Mouse (Mus musculus): ENCODE data around the gene Baiap2. TPM values are rescaled to one million over a fixed set of nuclear protein-coding genes. Genes with fewer than 3 reads are reported as not detected.

Baiap2 gene
- total and polyA plus RNA-seq, 2 experiments: 11.6 to 45.6 TPM

DNA sequence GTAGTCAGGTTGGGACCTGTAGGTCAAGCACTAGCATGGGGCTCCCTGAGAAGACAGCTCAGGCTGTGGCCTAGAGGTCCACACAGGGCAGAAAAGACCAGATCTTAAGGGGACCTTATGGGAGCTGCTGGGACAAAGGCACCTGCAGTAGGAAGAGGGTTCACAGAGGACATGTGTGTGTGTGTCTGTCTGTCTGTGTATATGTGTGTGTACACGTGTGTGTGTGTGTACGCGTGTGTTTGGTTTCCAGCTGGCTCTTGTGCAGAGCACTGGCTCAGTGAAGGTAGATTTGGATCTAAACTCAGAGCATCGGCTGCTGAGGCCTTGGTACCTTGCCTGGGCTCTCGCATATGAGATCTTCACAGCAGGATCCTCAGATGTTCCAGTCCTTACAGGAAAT, 21.9 kb upstream of the Baiap2 start:
- Histone ChIP-seq H3K27me3 (ENCODE audit: control insufficient read depth, insufficient read depth, low read length) (no peaks in the 10 kb centered on the region), H3K79me2 (ENCODE audit: control insufficient read depth, insufficient read depth, low read length) (no peaks in the 10 kb centered on the region), H3K4me3 (ENCODE audit: insufficient read depth, low read depth, low read length) (no peak overlapping the region), H3K9ac (ENCODE audit: low read depth, low read length) (no peak overlapping the region), H3K4me1 (ENCODE audit: control insufficient read depth, insufficient read depth, low read length) (peaks cover 8% of the 10 kb centered on the region; the same call in 1 of the 2 replicates), H3K36me3 (ENCODE audit: control insufficient read depth, insufficient read depth, low read length) (no peaks in the 10 kb centered on the region), H3K27ac (replicated peaks; ENCODE audit: insufficient read depth, low read depth, low read length) (no peak overlapping the region)
- WGBS: 85% methylated on average over 5 of the region's 5 CpGs
- DNase-seq (ENCODE audit: extremely low read depth, low read depth, low spot score): no peak
- TF ChIP-seq POLR2A (IDR thresholded peaks at IDR 0.05; ENCODE audit: extremely low read depth, insufficient read depth, low read length) (no peak), CTCF (IDR thresholded peaks at IDR 0.05; ENCODE audit: low read depth, low read length) (no peak)

DNA sequence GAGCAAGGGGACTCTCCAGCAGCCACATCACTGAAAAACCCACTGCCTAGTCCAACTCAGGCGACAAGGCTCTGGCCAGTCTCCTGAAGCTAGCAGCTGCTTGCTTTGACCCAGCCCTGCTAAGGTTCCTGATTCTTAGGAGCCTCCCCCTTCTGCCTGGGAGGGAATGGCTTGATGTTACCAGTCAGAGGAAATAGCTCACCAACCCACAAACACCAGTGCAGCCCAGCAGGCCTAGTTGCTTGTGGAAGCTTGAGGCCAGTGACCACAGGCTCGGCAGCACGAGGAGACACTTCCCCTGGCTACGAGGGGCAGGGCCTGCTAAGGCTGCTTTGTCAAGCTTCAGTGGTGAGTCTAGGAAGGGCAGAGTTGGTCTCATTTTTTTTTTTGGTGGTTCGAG, 17.4 kb upstream of the Baiap2 start:
- Histone ChIP-seq H3K27ac (replicated peaks; ENCODE audit: insufficient read depth, low read depth, low read length) (no peak overlapping the region), H3K4me1 (ENCODE audit: control insufficient read depth, insufficient read depth, low read length) (no peaks in the 10 kb centered on the region)
- WGBS: 91% methylated on average over 5 of the region's 5 CpGs

GRCm38 (mm10) chr11:119926762-119927161, 15.8 kb upstream of the Baiap2 start:
- 86% methylated on average over 5 of the region's 5 CpGs for WGBS
- no peaks in the 10 kb centered on the region for H3K36me3 ChIP-seq (ENCODE audit: control insufficient read depth, insufficient read depth, low read length)
- no peaks in the 10 kb centered on the region for H3K4me1 ChIP-seq (ENCODE audit: control insufficient read depth, insufficient read depth, low read length)
- H3K79me2 ChIP-seq (ENCODE audit: control insufficient read depth, insufficient read depth, low read length): no peaks in the 10 kb centered on the region
- H3K4me3 ChIP-seq (ENCODE audit: insufficient read depth, low read depth, low read length): no peak overlapping the region
- TF ChIP-seq CTCF (IDR thresholded peaks at IDR 0.05; ENCODE audit: low read depth, low read length) (no peak), POLR2A (IDR thresholded peaks at IDR 0.05; ENCODE audit: extremely low read depth, insufficient read depth, low read length) (no peak)
- H3K9ac ChIP-seq (ENCODE audit: low read depth, low read length): no peak overlapping the region
- no peak for DNase-seq (ENCODE audit: extremely low read depth, low read depth, low spot score)
- H3K27me3 ChIP-seq (ENCODE audit: control insufficient read depth, insufficient read depth, low read length): no peaks in the 10 kb centered on the region
- no peak overlapping the region for H3K27ac ChIP-seq (replicated peaks; ENCODE audit: insufficient read depth, low read depth, low read length)

More for the DNA sequence above, 17.4 kb upstream of the Baiap2 start:
- no peaks in the 10 kb centered on the region for H3K27me3 ChIP-seq (ENCODE audit: control insufficient read depth, insufficient read depth, low read length)
- no peaks in the 10 kb centered on the region for H3K36me3 ChIP-seq (ENCODE audit: control insufficient read depth, insufficient read depth, low read length)
- no peaks in the 10 kb centered on the region for H3K79me2 ChIP-seq (ENCODE audit: control insufficient read depth, insufficient read depth, low read length)
- no peak overlapping the region for H3K9ac ChIP-seq (ENCODE audit: low read depth, low read length)
- TF ChIP-seq POLR2A (IDR thresholded peaks at IDR 0.05; ENCODE audit: extremely low read depth, insufficient read depth, low read length): no peak
- no peak for TF ChIP-seq CTCF (IDR thresholded peaks at IDR 0.05; ENCODE audit: low read depth, low read length)
- no peak overlapping the region for H3K4me3 ChIP-seq (ENCODE audit: insufficient read depth, low read depth, low read length)
- DNase-seq (ENCODE audit: extremely low read depth, low read depth, low spot score): peak; percentile 48

DNA sequence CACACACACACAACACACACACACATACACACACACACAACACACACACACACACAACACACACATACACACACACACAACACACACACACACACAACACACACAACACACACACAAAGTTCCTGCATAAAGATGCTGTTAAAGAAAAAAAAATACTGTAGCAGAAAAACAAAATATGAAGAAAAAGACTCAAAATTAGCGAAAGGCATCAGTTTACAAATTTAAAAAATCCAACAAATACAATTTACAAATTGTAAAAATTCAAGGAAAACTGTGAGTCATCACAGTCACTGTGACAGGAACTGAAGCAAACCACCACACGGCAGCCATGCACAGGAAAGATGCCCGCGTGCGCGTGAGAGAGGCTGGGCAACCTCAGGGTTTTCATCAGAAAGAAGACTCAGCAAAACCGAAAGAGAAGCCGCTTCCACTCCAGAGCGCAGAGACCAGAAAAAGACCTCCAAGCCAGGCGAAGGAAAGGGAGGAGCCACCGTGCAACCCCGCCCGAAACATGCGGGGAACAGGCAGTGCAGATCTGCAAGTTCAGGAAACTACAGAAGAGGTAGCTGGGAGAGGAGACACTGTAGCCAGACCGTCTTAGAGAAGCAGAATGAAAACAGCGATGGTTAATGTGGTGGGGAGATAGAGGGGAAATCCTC, 14.4 kb upstream of the Baiap2 start:
- Histone ChIP-seq H3K27ac (replicated peaks; ENCODE audit: insufficient read depth, low read depth, low read length) (no peak overlapping the region), H3K9ac (ENCODE audit: low read depth, low read length) (peak overlapping the region; percentile 29; the same call in 1 of the 2 replicates)
- WGBS: 35% methylated on average over 16 of the region's 16 CpGs

GRCm38 (mm10) chr11:119929603-119930265, 12.8 kb upstream of the Baiap2 start:
- Histone ChIP-seq H3K27me3 (ENCODE audit: control insufficient read depth, insufficient read depth, low read length) (no peaks in the 10 kb centered on the region), H3K9ac (ENCODE audit: low read depth, low read length) (no peak overlapping the region), H3K4me1 (ENCODE audit: control insufficient read depth, insufficient read depth, low read length) (no peaks in the 10 kb centered on the region), H3K4me3 (ENCODE audit: insufficient read depth, low read depth, low read length) (no peak overlapping the region), H3K27ac (replicated peaks; ENCODE audit: insufficient read depth, low read depth, low read length) (no peak overlapping the region), H3K79me2 (ENCODE audit: control insufficient read depth, insufficient read depth, low read length) (no peaks in the 10 kb centered on the region), H3K36me3 (ENCODE audit: control insufficient read depth, insufficient read depth, low read length) (no peaks in the 10 kb centered on the region)
- WGBS: 81% methylated on average over 6 of the region's 6 CpGs
- TF ChIP-seq CTCF (IDR thresholded peaks at IDR 0.05; ENCODE audit: low read depth, low read length) (no peak), POLR2A (IDR thresholded peaks at IDR 0.05; ENCODE audit: extremely low read depth, insufficient read depth, low read length) (no peak)
- DNase-seq (ENCODE audit: extremely low read depth, low read depth, low spot score): no peak

More for the DNA sequence above, 14.4 kb upstream of the Baiap2 start:
- peak; percentile 19 for DNase-seq (ENCODE audit: extremely low read depth, low read depth, low spot score)
- Histone ChIP-seq H3K27me3 (ENCODE audit: control insufficient read depth, insufficient read depth, low read length) (no peaks in the 10 kb centered on the region), H3K4me3 (ENCODE audit: insufficient read depth, low read depth, low read length) (0 out of 2 replicates have a peak overlapping the region, but pooled peaks have one; percentile 6), H3K79me2 (ENCODE audit: control insufficient read depth, insufficient read depth, low read length) (no peaks in the 10 kb centered on the region), H3K36me3 (ENCODE audit: control insufficient read depth, insufficient read depth, low read length) (no peaks in the 10 kb centered on the region), H3K4me1 (ENCODE audit: control insufficient read depth, insufficient read depth, low read length) (no peaks in the 10 kb centered on the region)
- TF ChIP-seq CTCF (IDR thresholded peaks at IDR 0.05; ENCODE audit: low read depth, low read length) (no peak), POLR2A (IDR thresholded peaks at IDR 0.05; ENCODE audit: extremely low read depth, insufficient read depth, low read length) (no peak)

DNA sequence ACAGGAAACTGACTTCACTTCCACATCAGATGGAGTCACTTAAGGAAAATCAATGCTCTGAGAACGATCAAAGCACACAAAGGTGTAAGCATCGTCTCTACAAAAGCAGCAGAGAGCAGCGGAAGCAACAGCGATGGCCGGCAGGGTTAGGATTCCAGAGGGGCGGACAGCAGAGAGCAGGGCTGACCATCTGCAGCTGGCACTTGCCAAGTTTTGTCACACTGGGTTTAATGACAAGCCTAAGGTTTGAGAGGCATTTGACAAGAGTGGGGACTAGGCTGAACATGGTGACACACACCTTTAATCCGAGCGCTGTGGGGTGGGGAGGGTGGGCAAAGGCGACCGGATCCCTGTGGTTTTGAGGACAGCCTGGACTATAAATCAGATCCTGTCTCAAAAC, 10.8 kb upstream of the Baiap2 start:
- Histone ChIP-seq H3K4me3 (ENCODE audit: insufficient read depth, low read depth, low read length) (no peak overlapping the region), H3K4me1 (ENCODE audit: control insufficient read depth, insufficient read depth, low read length) (peaks cover 10% of the 10 kb centered on the region), H3K79me2 (ENCODE audit: control insufficient read depth, insufficient read depth, low read length) (no peaks in the 10 kb centered on the region), H3K36me3 (ENCODE audit: control insufficient read depth, insufficient read depth, low read length) (no peaks in the 10 kb centered on the region), H3K27ac (replicated peaks; ENCODE audit: insufficient read depth, low read depth, low read length) (no peak overlapping the region), H3K9ac (ENCODE audit: low read depth, low read length) (no peak overlapping the region), H3K27me3 (ENCODE audit: control insufficient read depth, insufficient read depth, low read length) (no peaks in the 10 kb centered on the region)
- 73% methylated on average over 10 of the region's 10 CpGs for WGBS
- TF ChIP-seq CTCF (IDR thresholded peaks at IDR 0.05; ENCODE audit: low read depth, low read length): no peak
- no peak for TF ChIP-seq POLR2A (IDR thresholded peaks at IDR 0.05; ENCODE audit: extremely low read depth, insufficient read depth, low read length)
- DNase-seq (ENCODE audit: extremely low read depth, low read depth, low spot score): no peak
